Mouse (Mus musculus) frontal cortex, postnatal 25 days (tissue): ENCODE measurements at regions not wholly inside any gene's neighbourhood (a gene's known extent, or its start where the extent isn't known, plus 50 kb on each side); places are given as distances from the start of the nearest gene placed in this dataset.

Experiments
- DNase-seq, 2 experiments: peaks; one replicate each; pipeline ENCODE4 v3.0.0; 2022; ENCODE audit warnings: low spot score in 2 of 2

GRCm38 (mm10) chr15:88473221-88473620, 126.9 kb upstream of the Zdhhc25 start:
- no peak for DNase-seq

- no peak for DNase-seq
These were observed 116.6 kb upstream of the Zdhhc25 start for GRCm38 (mm10) chr15:88483471-88483870.

- DNase-seq = no peak
These were observed 110.4 kb upstream of the Zdhhc25 start for GRCm38 (mm10) chr15:88489715-88490114.

- no peak for DNase-seq
These were observed 109.6 kb upstream of the Zdhhc25 start for GRCm38 (mm10) chr15:88490316-88491090.

- no peak for DNase-seq
These were observed 109.1 kb upstream of the Zdhhc25 start for GRCm38 (mm10) chr15:88491091-88491366.

GRCm38 (mm10) chr15:88497957-88498356, 102.1 kb upstream of the Zdhhc25 start:
- no peak for DNase-seq

- no peak for DNase-seq
These were observed 97.8 kb upstream of the Zdhhc25 start for GRCm38 (mm10) chr15:88502311-88502710.

- no peak for DNase-seq
These were observed 96.2 kb upstream of the Zdhhc25 start for GRCm38 (mm10) chr15:88503896-88504295.

- no peak for DNase-seq
These were observed 94.5 kb upstream of the Zdhhc25 start for GRCm38 (mm10) chr15:88505491-88506119.

GRCm38 (mm10) chr15:88507886-88508285, 92.2 kb upstream of the Zdhhc25 start:
- DNase-seq = no peak

GRCm38 (mm10) chr15:88508971-88509370, 91.1 kb upstream of the Zdhhc25 start:
- DNase-seq = no peak

GRCm38 (mm10) chr15:88509626-88510025, 90.5 kb upstream of the Zdhhc25 start:
- DNase-seq = no peak

- no peak for DNase-seq
These were observed 86.0 kb upstream of the Zdhhc25 start for GRCm38 (mm10) chr15:88514091-88514490.

- DNase-seq = no peak
These were observed 68.9 kb upstream of the Zdhhc25 start for GRCm38 (mm10) chr15:88531218-88531617.

- DNase-seq = no peak
These were observed 68.1 kb upstream of the Zdhhc25 start for GRCm38 (mm10) chr15:88532008-88532407.

GRCm38 (mm10) chr15:88533354-88533753, 66.7 kb upstream of the Zdhhc25 start:
- DNase-seq = no peak

GRCm38 (mm10) chr15:88535516-88535915, 64.6 kb upstream of the Zdhhc25 start:
- DNase-seq = no peak

GRCm38 (mm10) chr15:88537190-88537589, 62.9 kb upstream of the Zdhhc25 start:
- DNase-seq = peak; percentile 32 to 45

GRCm38 (mm10) chr15:88542567-88542966, 57.5 kb upstream of the Zdhhc25 start:
- DNase-seq = no peak

- DNase-seq = no peak
These were observed 55.9 kb upstream of the Zdhhc25 start for GRCm38 (mm10) chr15:88544216-88544615.

- DNase-seq = no peak
These were observed 51.8 kb upstream of the Zdhhc25 start for GRCm38 (mm10) chr15:88548261-88548660.
